Mouse (Mus musculus): ENCODE results near the gene Fgd6.

- TF ChIP-seq POLR2A (IDR thresholded peaks at IDR 0.05; ENCODE audit: low read depth, low read length) (no peak), CTCF (IDR thresholded peaks at IDR 0.05; ENCODE audit: borderline replicate concordance, insufficient read depth, low read length) (no peak)
Observed at GRCm38 (mm10) chr10:94043908-94044307, 8.1 kb downstream of the Fgd6 start.

Data from embryonic fibroblast, embryonic 13.5 days (primary cell).